Mouse (Mus musculus): ENCODE measurements at regions not wholly inside any gene's neighbourhood (a gene's known extent, or its start where the extent isn't known, plus 50 kb on each side); places are given as distances from the start of the nearest gene placed in this dataset.

GRCm38 (mm10) chr3:38652985-38653685, 168.5 kb upstream of the Ankrd50 start:
- POLR2A ChIA-PET = no interaction called here
- peaks cover 3% of the 10 kb centered on the region for H3K27me3 ChIP-seq
- ATAC-seq (no peak), DNase-seq (ENCODE audit: low read depth, low spot score) (no peak)
- TF ChIP-seq CTCF (IDR thresholded peaks at IDR 0.05) = no peak
- CTCF ChIA-PET = interaction anchor here (0.6 to 1.4 kb wide), 4 partner anchors 9 to 101 kb away, joined by 3 to 7 read pairs (median 4); no protein-coding TSS in a partner anchor
- in situ Hi-C loops (cut with MboI; ENCODE audit: low pct_unique_long_range_greater_than_20kb) = no loop called here

GRCm38 (mm10) chr3:38650176-38650575, 165.5 kb upstream of the Ankrd50 start:
- ATAC-seq (no peak), DNase-seq (ENCODE audit: low read depth, low spot score) (no peak)
- ChIA-PET CTCF (interaction anchor here (1.5 kb wide), 1 partner anchor 10 kb away, joined by 6 read pairs; no protein-coding TSS in a partner anchor), POLR2A (no interaction called here)
- peaks cover 8% of the 10 kb centered on the region for H3K27me3 ChIP-seq
- in situ Hi-C loops (cut with MboI; ENCODE audit: low pct_unique_long_range_greater_than_20kb) = no loop called here
- no peak for TF ChIP-seq CTCF (IDR thresholded peaks at IDR 0.05)

- CTCF ChIA-PET = interaction anchor here (1.2 kb wide), 2 partner anchors 8 to 65 kb away, joined by 3 read pairs; no protein-coding TSS in a partner anchor
- no peak for ATAC-seq
- no peak for DNase-seq (ENCODE audit: low read depth, low spot score)
- H3K27me3 ChIP-seq = peaks cover 8% of the 10 kb centered on the region
- POLR2A ChIA-PET = no interaction called here
- TF ChIP-seq CTCF (IDR thresholded peaks at IDR 0.05) = no peak
- in situ Hi-C loops (cut with MboI; ENCODE audit: low pct_unique_long_range_greater_than_20kb) = no loop called here
These were observed 164.0 kb upstream of the Ankrd50 start for GRCm38 (mm10) chr3:38648633-38649032.

- POLR2A ChIA-PET = no interaction called here
- in situ Hi-C loops (cut with MboI; ENCODE audit: low pct_unique_long_range_greater_than_20kb) = no loop called here
- H3K27me3 ChIP-seq = peaks cover 8% of the 10 kb centered on the region
- no peak for TF ChIP-seq CTCF (IDR thresholded peaks at IDR 0.05)
- CTCF ChIA-PET = interaction anchor here (1.2 kb wide), 1 partner anchor 64 kb away, joined by 3 read pairs; no protein-coding TSS in a partner anchor
- ATAC-seq (no peak), DNase-seq (ENCODE audit: low read depth, low spot score) (no peak)
These were observed 163.2 kb upstream of the Ankrd50 start for GRCm38 (mm10) chr3:38647737-38648330.

GRCm38 (mm10) chr3:38641733-38642132, 157.1 kb upstream of the Ankrd50 start:
- CTCF ChIA-PET = interaction anchor here (0.9 to 1.4 kb wide), 2 partner anchors 38 to 47 kb away, joined by 3 read pairs; no protein-coding TSS in a partner anchor
- no peak for DNase-seq (ENCODE audit: low read depth, low spot score)
- ATAC-seq = no peak
- in situ Hi-C loops (cut with MboI; ENCODE audit: low pct_unique_long_range_greater_than_20kb) = no loop called here
- POLR2A ChIA-PET = no interaction called here
- peaks cover 8% of the 10 kb centered on the region for H3K27me3 ChIP-seq
- TF ChIP-seq CTCF (IDR thresholded peaks at IDR 0.05) = no peak

GRCm38 (mm10) chr3:38636806-38637205, 152.2 kb upstream of the Ankrd50 start:
- no peak for ATAC-seq

GRCm38 (mm10) chr3:38633347-38633746, 148.7 kb upstream of the Ankrd50 start:
- in situ Hi-C loops (cut with MboI; ENCODE audit: low pct_unique_long_range_greater_than_20kb) = no loop called here
- H3K27me3 ChIP-seq = peaks cover 4% of the 10 kb centered on the region
- ChIA-PET POLR2A (no interaction called here), CTCF (interaction anchor here (1.4 kb wide), 1 partner anchor 8 kb away, joined by 7 read pairs; no protein-coding TSS in a partner anchor)
- TF ChIP-seq CTCF (IDR thresholded peaks at IDR 0.05) = no peak
- DNase-seq (ENCODE audit: low read depth, low spot score) (no peak), ATAC-seq (no peak)

More at GRCm38 (mm10) chr3:38636806-38637205, 152.2 kb upstream of the Ankrd50 start:
- ChIA-PET CTCF (no interaction called here), POLR2A (no interaction called here)
- no peak for DNase-seq (ENCODE audit: low read depth, low spot score)
- in situ Hi-C loops (cut with MboI; ENCODE audit: low pct_unique_long_range_greater_than_20kb) = no loop called here
- TF ChIP-seq CTCF (IDR thresholded peaks at IDR 0.05) = no peak
- H3K27me3 ChIP-seq = peaks cover 8% of the 10 kb centered on the region

- TF ChIP-seq CTCF (IDR thresholded peaks at IDR 0.05) = no peak
- CTCF ChIA-PET = interaction anchor here (1.2 kb wide), 1 partner anchor 8 kb away, joined by 7 read pairs; no protein-coding TSS in a partner anchor
- H3K27me3 ChIP-seq = no peaks in the 10 kb centered on the region
- in situ Hi-C loops (cut with MboI; ENCODE audit: low pct_unique_long_range_greater_than_20kb) = no loop called here
- ATAC-seq (no peak), DNase-seq (ENCODE audit: low read depth, low spot score) (no peak)
- POLR2A ChIA-PET = no interaction called here
These were observed 141.0 kb upstream of the Ankrd50 start for GRCm38 (mm10) chr3:38625575-38626184.

GRCm38 (mm10) chr3:38617989-38618388, 133.3 kb upstream of the Ankrd50 start:
- TF ChIP-seq CTCF (IDR thresholded peaks at IDR 0.05) = no peak
- ChIA-PET CTCF (interaction anchor here (1.6 to 2.0 kb wide), 2 partner anchors 9 to 71 kb away, joined by 3 to 6 read pairs; no protein-coding TSS in a partner anchor), POLR2A (interaction anchor here (0.6 kb wide), 1 partner anchor 20 kb away, joined by 3 read pairs; no protein-coding TSS in a partner anchor)
- no peaks in the 10 kb centered on the region for H3K27me3 ChIP-seq
- ATAC-seq (no peak), DNase-seq (ENCODE audit: low read depth, low spot score) (no peak)
- in situ Hi-C loops (cut with MboI; ENCODE audit: low pct_unique_long_range_greater_than_20kb) = no loop called here

- ATAC-seq (no peak), DNase-seq (ENCODE audit: low read depth, low spot score) (no peak)
- no peak for TF ChIP-seq CTCF (IDR thresholded peaks at IDR 0.05)
- H3K27me3 ChIP-seq = no peaks in the 10 kb centered on the region
- in situ Hi-C loops (cut with MboI; ENCODE audit: low pct_unique_long_range_greater_than_20kb) = no loop called here
- CTCF ChIA-PET = interaction anchor here (1.1 to 2.0 kb wide), 4 partner anchors 8 to 72 kb away, joined by 3 to 6 read pairs (median 4); no protein-coding TSS in a partner anchor
- POLR2A ChIA-PET = interaction anchor here (0.6 kb wide), 1 partner anchor 20 kb away, joined by 3 read pairs; no protein-coding TSS in a partner anchor
These were observed 132.6 kb upstream of the Ankrd50 start for GRCm38 (mm10) chr3:38617217-38617616.
